In genomic region chr6:88813832-88814231, GRCm38 (mm10) we compare ENCODE assay signal across 20 mouse cellular contexts.
"Had no signal": no experiment of that assay in that cellular context is flagged by ENCODE, and none has a peak within 500 bp of the region (broad histone marks: within the 10 kb centered on the region; RNA-seq: fewer than 3 reads in every experiment).

No protein-coding gene starts in this region.

- H3K4me3 ChIP-seq: liver, embryonic 12.5 days; liver, embryonic 15.5 days; lung, embryonic 15.5 days; megakaryocyte, embryonic 14.5 days; midbrain, embryonic 12.5 days; neural tube, embryonic 12.5 days; stomach, embryonic 15.5 days had no signal

- DNase-seq: liver, postnatal 0 days; lung, adult 2 months; lung, postnatal 14 days; lung, postnatal 36 days; midbrain, embryonic 14.5 days; right cerebral cortex, postnatal 14 days; thymus, adult 2 months; thymus, postnatal 25 days; thymus, postnatal 4 days had no signal

- H3K9ac ChIP-seq: liver, embryonic 12.5 days; liver, embryonic 15.5 days; liver, postnatal 0 days; lung, embryonic 15.5 days; midbrain, embryonic 12.5 days; neural tube, embryonic 12.5 days; stomach, embryonic 15.5 days had no signal

- H3K27ac ChIP-seq: liver, embryonic 12.5 days; liver, embryonic 15.5 days; lung, embryonic 15.5 days; macrophage; midbrain, embryonic 12.5 days; neural tube, embryonic 12.5 days; stomach, embryonic 15.5 days; stomach, postnatal 0 days had no signal

- H3K9me3 ChIP-seq: liver, embryonic 12.5 days; liver, embryonic 15.5 days; lung, embryonic 15.5 days; megakaryocyte, embryonic 14.5 days; midbrain, embryonic 12.5 days; neural tube, embryonic 12.5 days; stomach, embryonic 15.5 days had no signal

- H3K4me2 ChIP-seq: liver, embryonic 12.5 days; liver, embryonic 15.5 days; lung, embryonic 15.5 days; midbrain, embryonic 12.5 days; neural tube, embryonic 12.5 days; stomach, embryonic 15.5 days had no signal

- H3K36me3 ChIP-seq: lung, embryonic 15.5 days; midbrain, embryonic 12.5 days; neural tube, embryonic 12.5 days had no signal

- H3K27me3 ChIP-seq: liver, embryonic 12.5 days; liver, embryonic 15.5 days; lung, embryonic 15.5 days; midbrain, embryonic 12.5 days; neural tube, embryonic 12.5 days; stomach, embryonic 15.5 days had no signal

- ATAC-seq: liver, embryonic 12.5 days; liver, postnatal 0 days; lung, postnatal 0 days; midbrain, embryonic 16.5 days had no signal
